Mouse (Mus musculus) lung, embryonic 15.5 days (tissue): ENCODE measurements around the gene Hjurp. TPM values are rescaled to one million over a fixed set of nuclear protein-coding genes. Genes with fewer than 3 reads are reported as not detected.

Source experiments
- ATAC-seq: fragments of 200-750 bp; cut with Nextera tagmentation; 2 replicates; pipeline ENCODE4 v1.8.0; 2017; ENCODE audit warnings: moderate number of reproducible peaks, borderline replicate concordance; ENCODE audit not compliant: low FRiP score, low TSS enrichment; ENCODE audit errors: extremely low read depth
- H3K27ac ChIP-seq: fragments of 300-500 bp; sonication (generic); 2 replicates; pipeline ENCODE4 v1.5.1; 2015; ENCODE audit warnings: moderate library complexity, mild to moderate bottlenecking, inconsistent platforms
- H3K27me3 ChIP-seq: fragments of 300-500 bp; sonication (generic); 2 replicates; pipeline ENCODE4 v1.6.1; 2015; ENCODE audit warnings: inconsistent platforms
- H3K36me3 ChIP-seq: fragments of 300-500 bp; sonication (generic); 2 replicates; pipeline ENCODE4 v1.6.1; 2015; ENCODE audit warnings: inconsistent platforms
- H3K4me1 ChIP-seq: fragments of 300-500 bp; sonication (generic); 2 replicates; pipeline ENCODE4 v1.6.1; 2015; ENCODE audit warnings: inconsistent platforms
- H3K4me2 ChIP-seq: fragments of 300-500 bp; sonication (generic); 2 replicates; pipeline ENCODE4 v1.6.1; 2015; ENCODE audit warnings: inconsistent platforms, mild to moderate bottlenecking, moderate library complexity
- H3K4me3 ChIP-seq: fragments of 300-500 bp; sonication (generic); 2 replicates; pipeline ENCODE4 v1.5.1; 2015; ENCODE audit warnings: mild to moderate bottlenecking, inconsistent platforms
- H3K9ac ChIP-seq: fragments of 300-500 bp; sonication (generic); 2 replicates; pipeline ENCODE4 v1.6.1; 2015; ENCODE audit warnings: inconsistent platforms
- H3K9me3 ChIP-seq: fragments of 300-500 bp; sonication (generic); 2 replicates; pipeline ENCODE4 v1.6.1; 2016; ENCODE audit warnings: inconsistent platforms
- WGBS: fragments of 180-500 bp; shearing (Covaris S2); methylation state at CpG from one replicate; pipeline ENCODE4 v1.1.7; 2015; 5-methylcytosine and 5-hydroxymethylcytosine counted together
- polyA plus RNA-seq: library from polyadenylated mRNA; unstranded; fragments of >200 nt; fragmentation: Nextera tagmentation; extraction: Ambion mirVana; gene quantifications from 2 replicates; pipeline ENCODE4 v1.2.1, GENCODE M21; 2015

The Hjurp gene
- polyA plus RNA-seq, 1 experiment from 2014 or later, result 198 TPM

DNA sequence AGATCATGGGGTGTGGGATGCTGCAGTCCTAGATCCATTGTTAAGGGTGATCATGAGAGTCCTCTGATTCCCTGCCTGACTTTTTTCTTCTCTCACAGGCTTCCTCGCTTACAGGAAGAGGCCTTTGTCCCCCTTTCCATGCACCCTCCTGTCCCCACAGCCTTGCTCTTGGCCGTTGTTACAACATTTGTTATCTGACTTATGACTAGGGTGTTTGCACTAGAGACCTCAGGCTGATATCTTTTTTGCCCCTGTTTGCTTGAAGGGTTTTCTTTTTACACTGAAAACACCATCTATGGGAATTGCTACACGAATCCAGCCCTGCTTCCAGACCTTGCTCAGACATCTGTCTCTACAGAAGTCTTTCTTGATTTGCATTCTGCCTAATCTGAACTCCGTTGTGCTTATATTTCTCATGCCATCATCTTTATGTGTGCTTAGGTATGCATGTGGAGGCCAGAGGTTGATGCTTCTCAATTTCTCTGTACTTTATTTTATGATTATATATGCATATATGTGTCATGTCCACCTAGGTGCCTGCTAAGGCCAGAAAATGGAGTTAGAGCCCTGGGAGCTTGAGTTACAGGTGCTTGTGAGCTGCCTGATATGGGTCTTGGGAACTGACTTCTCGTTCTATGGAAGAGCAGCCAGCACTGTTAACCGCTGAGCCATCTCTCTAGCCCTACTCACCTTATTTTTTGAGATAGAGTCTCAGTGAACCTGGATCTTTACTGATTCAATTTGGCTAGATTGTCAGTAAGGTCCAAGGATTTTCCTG, 27.8 kb upstream of the Hjurp start:
- H3K4me1 ChIP-seq, result no peaks in the 10 kb centered on the region
- H3K4me3 ChIP-seq, result no peak overlapping the region
- 38% methylated on average over 6 of the region's 6 CpGs for WGBS
- H3K27ac ChIP-seq, result no peak overlapping the region
- no peak overlapping the region for H3K4me2 ChIP-seq
- no peak for ATAC-seq
- H3K27me3 ChIP-seq, result no peaks in the 10 kb centered on the region
- H3K36me3 ChIP-seq, result no peaks in the 10 kb centered on the region
- no peak overlapping the region for H3K9ac ChIP-seq
- peaks cover 40% of the 10 kb centered on the region for H3K9me3 ChIP-seq

DNA sequence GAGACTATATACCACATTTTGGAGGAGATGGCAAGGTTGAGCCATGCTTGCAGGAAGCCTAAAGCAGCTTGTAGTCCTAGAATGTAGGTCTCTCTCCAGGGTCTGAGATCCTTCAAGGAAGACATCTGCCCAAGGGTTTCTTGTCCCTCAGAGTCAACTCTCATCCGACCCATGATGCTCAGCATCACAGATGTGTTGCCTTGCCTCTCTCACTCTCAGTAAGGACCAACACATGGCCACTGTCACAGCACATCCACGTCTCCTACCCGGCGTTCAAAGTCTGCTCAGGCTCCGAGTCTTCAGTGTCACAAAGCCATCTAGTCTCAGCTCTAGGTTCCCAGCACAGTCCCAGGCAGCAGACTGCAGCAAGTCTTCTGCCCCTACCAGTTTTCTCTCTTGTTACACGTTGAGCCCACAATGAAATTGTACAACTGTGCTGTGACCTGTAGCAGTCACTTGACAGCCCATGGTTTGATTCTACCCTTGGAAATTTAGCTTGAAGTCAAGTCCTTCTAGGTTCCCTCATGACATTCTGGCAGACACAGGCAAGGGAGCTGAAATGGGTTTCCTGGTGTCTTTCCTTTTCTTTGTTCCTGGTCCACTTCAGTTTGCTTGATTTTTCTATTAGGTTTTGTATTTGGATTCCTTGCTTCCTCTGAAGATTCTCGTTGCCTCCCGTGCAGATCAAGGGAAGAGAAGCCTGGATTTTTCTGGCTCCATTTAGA, 27.0 kb upstream of the Hjurp start:
- Histone ChIP-seq H3K27me3 (no peaks in the 10 kb centered on the region), H3K4me3 (no peak overlapping the region), H3K9me3 (peaks cover 38% of the 10 kb centered on the region), H3K4me1 (no peaks in the 10 kb centered on the region), H3K27ac (no peak overlapping the region), H3K9ac (no peak overlapping the region), H3K36me3 (no peaks in the 10 kb centered on the region), H3K4me2 (no peak overlapping the region)
- no peak for ATAC-seq
- 58% methylated on average over 8 of the region's 8 CpGs for WGBS

DNA sequence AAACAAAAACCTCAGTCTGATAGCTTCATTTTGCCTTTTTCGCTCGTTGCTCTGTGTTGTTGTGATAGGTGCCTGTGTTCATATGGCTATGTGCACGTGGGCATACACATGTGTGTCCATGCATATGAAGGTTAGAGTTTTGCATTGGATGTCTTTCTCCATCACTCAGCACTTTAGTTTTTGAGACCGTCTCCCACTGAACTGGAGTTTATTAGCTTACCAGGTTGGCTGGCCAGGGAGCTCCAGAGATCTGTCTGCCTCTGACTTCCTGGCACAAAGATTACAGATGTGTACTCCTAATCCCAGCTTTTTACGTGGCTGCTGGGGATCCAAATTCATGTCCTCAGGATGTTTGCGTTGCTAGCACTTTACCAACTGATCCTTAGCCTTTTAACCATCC, 26.3 kb upstream of the Hjurp start:
- no peak overlapping the region for H3K4me2 ChIP-seq
- 60% methylated on average over 6 of the region's 6 CpGs for WGBS
- H3K36me3 ChIP-seq, result no peaks in the 10 kb centered on the region
- ATAC-seq, result no peak
- H3K9ac ChIP-seq, result no peak overlapping the region
- H3K9me3 ChIP-seq, result peaks cover 37% of the 10 kb centered on the region
- no peaks in the 10 kb centered on the region for H3K4me1 ChIP-seq
- H3K27ac ChIP-seq, result no peak overlapping the region
- no peak overlapping the region for H3K4me3 ChIP-seq
- H3K27me3 ChIP-seq, result no peaks in the 10 kb centered on the region

DNA sequence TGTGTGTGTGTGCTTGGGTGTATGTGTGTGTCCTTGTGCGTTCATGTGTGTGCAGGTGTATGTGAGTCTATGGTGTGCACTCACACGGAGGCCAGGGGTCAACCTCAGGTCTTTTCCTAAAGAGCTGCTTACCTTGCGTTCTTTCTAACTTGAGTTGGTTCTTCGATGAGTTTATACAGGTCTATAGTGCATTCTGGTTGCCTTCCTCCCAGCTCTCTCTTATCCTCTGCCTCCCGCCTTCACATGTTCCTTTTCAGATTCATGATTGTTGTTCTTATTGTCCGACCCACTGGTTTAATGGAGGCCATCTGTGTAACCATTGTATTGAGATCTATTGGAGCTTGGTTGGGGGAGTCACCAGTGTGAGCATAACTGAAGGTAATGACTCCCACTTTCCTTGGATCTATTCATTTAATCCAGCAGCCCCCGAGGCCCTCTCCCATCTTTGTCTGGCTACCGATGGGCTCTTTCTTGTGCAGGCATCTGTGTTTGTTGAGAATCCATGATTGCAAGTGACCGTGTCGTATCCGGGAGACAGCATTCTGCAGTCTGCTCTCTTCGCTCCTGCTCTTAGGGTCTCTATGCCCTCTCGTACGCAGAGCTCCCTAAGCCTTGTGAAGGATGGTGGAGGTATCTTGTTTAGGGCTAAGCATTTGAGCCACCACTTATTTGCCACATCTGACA, 24.8 kb upstream of the Hjurp start:
- Histone ChIP-seq H3K9me3 (peaks cover 39% of the 10 kb centered on the region), H3K4me1 (no peaks in the 10 kb centered on the region), H3K4me3 (no peak overlapping the region), H3K4me2 (no peak overlapping the region), H3K36me3 (no peaks in the 10 kb centered on the region), H3K27me3 (no peaks in the 10 kb centered on the region), H3K27ac (no peak overlapping the region), H3K9ac (no peak overlapping the region)
- WGBS, result 61% methylated on average over 14 of the region's 14 CpGs
- ATAC-seq, result no peak

DNA sequence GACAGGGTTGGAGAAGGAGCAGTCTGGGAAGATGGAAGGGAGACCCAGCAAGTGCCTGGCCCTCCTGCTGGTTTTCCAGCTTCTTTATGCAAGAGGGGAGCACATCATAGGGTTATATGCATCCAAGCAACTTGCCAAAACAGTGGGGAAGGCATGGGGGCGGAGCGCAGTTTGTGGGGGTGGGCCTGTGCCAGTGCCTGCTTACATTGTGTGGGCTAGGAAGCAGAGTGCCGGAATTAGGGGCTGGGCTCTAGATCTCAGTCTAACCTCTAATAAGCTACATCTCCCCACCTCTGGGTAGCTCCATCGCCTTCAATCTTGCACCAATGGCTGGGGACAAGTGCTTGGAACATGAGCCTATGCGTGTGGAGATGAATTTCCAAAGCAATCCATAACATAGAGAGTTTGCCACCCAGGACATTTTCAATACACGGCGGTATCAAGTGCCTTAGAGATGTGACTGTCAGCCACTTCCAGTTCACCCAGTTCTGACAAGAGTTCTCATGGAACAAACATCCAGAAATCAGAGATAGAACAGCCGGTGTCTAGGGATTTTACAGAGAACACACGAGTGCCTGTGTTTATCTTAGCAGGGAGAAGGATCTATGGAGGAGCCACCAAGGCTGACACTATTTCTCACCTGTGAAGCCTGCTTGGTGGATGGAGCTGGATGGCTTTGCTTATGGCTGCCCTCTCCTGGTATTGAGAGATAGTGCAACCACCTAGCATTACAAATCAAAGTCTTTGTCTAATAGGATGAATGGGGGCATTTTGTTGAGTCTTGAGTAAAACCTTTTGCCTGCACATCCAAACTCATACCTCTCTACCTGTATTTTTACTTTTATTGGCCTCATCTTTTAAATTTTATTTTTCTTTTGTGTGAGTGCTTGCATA, 23.9 kb upstream of the Hjurp start:
- ATAC-seq, result peak; percentile 19
- Histone ChIP-seq H3K9me3 (peaks cover 33% of the 10 kb centered on the region), H3K4me3 (no peak overlapping the region), H3K27ac (no peak overlapping the region), H3K27me3 (no peaks in the 10 kb centered on the region), H3K9ac (no peak overlapping the region), H3K36me3 (no peaks in the 10 kb centered on the region), H3K4me2 (no peak overlapping the region), H3K4me1 (no peaks in the 10 kb centered on the region)
- WGBS, result 65% methylated on average over 9 of the region's 9 CpGs

DNA sequence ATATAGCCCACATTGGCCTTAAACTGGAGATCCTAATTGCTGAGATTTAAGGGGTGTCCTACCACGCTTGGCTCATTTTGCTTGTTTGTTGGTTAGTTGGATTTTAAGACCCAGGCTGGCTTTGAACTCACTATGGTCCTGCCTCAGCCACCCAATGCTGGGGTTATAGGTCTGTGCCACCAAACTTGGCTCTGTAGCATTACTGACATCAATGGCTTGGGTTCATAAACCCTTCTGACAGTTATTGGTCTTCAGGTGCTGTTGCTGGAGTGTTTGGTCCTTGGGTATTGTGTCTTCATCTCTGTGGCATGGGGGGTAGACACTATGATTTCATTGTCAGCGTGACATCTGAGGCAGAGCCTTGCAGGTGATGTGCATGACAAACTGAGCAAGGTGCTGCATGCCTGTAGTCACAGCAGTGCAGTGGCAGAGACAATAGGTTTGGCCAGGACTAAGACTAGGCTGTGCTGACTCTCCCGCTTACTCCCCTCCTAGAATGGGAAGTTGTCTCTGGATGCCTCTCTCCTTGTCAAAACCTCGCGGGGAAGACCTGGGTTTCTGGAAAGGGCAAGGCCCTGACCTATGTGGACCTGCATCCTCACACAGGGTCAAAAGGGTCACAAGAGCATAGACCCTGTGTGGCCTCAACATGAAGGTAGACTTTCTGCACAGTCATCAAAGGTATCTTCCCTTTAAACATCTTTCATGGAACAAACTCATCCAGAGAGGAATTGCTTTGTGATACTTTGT, 23.0 kb upstream of the Hjurp start:
- H3K9me3 ChIP-seq, result peaks cover 28% of the 10 kb centered on the region
- ATAC-seq, result 0 out of 2 replicates have a peak, but pooled peaks have one; percentile 7

DNA sequence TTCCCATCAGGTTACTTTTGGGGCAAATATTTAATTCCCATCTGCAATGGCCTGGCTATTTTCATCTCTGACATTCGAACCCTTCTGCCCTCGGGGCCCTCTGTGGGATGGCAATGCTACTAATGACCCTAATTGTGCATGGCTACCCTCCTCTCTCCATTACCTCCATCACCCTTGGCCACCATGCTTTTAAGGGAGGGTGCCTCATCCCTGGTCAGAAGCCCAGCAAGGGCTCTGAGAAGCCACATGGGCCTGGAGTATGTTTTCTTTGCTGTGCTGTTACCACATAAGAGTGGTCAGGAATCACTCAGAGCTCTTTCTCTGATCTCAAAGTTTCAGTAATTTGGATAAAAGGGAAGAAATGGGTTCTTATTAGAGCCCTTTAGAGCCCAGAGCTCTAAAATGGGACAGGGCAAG, 22.1 kb upstream of the Hjurp start:
- no peaks in the 10 kb centered on the region for H3K27me3 ChIP-seq
- WGBS, result 78% methylated on average over 2 of the region's 2 CpGs

More for the DNA sequence above, 23.0 kb upstream of the Hjurp start:
- no peak overlapping the region for H3K27ac ChIP-seq
- no peak overlapping the region for H3K4me3 ChIP-seq
- H3K4me1 ChIP-seq, result no peaks in the 10 kb centered on the region
- no peaks in the 10 kb centered on the region for H3K36me3 ChIP-seq
- H3K27me3 ChIP-seq, result no peaks in the 10 kb centered on the region
- 40% methylated on average over 5 of the region's 5 CpGs for WGBS
- H3K9ac ChIP-seq, result no peak overlapping the region
- no peak overlapping the region for H3K4me2 ChIP-seq

DNA sequence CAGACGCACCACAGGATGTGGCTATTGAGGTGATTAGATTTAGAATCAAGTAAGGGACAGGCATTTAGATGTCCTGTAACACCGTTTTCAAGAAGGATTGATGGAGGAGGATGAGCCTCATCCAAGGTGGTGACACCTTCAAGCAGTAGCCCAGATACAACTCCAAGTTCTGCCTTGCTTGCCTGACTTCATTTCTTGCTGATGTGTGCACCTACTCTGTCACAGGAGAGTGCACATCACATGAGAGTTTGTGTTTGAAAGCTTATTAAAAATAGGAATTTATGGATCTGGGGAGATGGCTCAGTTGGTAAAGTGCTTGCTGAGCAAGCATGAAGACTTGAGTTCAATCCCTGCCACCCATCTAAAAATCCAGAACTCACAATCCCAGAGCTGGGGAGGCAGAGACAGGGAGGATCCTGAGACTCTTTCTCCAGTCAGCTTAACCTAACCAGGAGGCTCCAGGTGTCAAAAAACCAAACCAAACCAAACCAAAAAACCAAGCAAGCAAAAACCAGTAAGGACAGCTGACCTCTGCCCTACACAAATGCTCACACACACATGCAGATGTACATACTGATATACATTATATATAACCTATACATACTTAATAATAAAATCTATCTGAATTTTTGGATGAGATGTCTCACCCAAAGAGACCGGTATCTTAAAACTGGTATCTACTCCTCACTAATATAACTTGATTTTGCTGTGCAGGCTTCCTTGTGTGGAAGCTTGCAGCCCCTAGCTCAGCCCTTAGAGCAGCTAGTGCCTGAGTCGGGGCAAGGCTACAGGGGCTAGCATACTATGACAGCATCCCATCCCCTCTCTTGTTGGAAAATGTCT, 21.5 kb upstream of the Hjurp start:
- no peak overlapping the region for H3K27ac ChIP-seq
- 57% methylated on average over 4 of the region's 4 CpGs for WGBS
- peaks cover 28% of the 10 kb centered on the region for H3K9me3 ChIP-seq
- no peaks in the 10 kb centered on the region for H3K27me3 ChIP-seq
- no peak overlapping the region for H3K4me3 ChIP-seq
- H3K4me2 ChIP-seq, result no peak overlapping the region
- no peaks in the 10 kb centered on the region for H3K36me3 ChIP-seq
- H3K9ac ChIP-seq, result no peak overlapping the region
- ATAC-seq, result no peak
- H3K4me1 ChIP-seq, result no peaks in the 10 kb centered on the region

More for the DNA sequence above, 22.1 kb upstream of the Hjurp start:
- Histone ChIP-seq H3K9ac (no peak overlapping the region), H3K4me3 (no peak overlapping the region), H3K4me1 (no peaks in the 10 kb centered on the region), H3K27ac (no peak overlapping the region), H3K36me3 (no peaks in the 10 kb centered on the region), H3K4me2 (no peak overlapping the region), H3K9me3 (peaks cover 28% of the 10 kb centered on the region)
- ATAC-seq, result no peak

DNA sequence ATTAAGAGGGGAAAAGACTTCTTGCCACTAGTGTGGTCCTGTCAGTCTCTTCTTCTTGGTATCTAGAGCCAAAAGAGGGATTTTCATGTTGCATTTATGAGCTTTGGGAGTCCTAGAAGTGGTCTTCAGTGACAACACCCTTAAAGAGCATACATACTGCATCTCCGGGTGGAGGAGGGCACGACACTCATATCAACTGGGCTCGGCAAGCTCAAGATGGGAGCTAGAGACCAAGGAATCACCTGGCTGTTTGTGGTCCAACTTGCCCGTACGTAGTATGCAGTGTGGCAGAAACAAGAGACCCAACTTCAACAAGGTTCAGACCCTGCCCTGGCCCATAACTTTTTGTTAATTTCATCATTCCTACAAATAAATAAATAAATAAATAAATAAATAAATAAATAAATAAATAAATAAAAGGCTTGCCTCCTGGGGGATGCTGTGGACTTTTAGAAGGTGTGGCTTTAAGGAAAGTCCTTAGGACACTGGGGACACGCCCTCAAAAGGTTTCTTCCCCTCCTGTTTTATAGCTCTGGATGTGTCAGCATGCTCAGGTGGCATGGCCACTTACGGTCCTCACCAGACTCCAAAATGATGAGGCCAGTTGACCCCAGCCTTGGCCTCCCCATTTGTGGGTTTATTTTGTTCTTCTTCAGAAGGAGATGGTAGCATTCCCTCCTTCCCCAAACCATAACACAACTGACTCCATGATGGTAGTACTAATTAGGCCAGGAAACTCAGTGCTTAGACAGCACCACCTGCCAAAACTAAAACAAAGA, 20.2 kb upstream of the Hjurp start:
- WGBS, result 63% methylated on average over 7 of the region's 7 CpGs
- Histone ChIP-seq H3K4me1 (no peaks in the 10 kb centered on the region), H3K27ac (no peak overlapping the region), H3K4me3 (no peak overlapping the region), H3K9ac (no peak overlapping the region), H3K4me2 (no peak overlapping the region), H3K9me3 (peaks cover 26% of the 10 kb centered on the region), H3K36me3 (no peaks in the 10 kb centered on the region), H3K27me3 (no peaks in the 10 kb centered on the region)
- no peak for ATAC-seq
